Mouse (Mus musculus): Measurements from ENCODE around the gene 4930539E08Rik. TPM values are rescaled to one million over a fixed set of nuclear protein-coding genes. Genes with fewer than 3 reads are reported as not detected.

4930539E08Rik gene
- total RNA-seq (2023), result 0.13 TPM in 1 of 2 replicates, not detected in the other

DNA sequence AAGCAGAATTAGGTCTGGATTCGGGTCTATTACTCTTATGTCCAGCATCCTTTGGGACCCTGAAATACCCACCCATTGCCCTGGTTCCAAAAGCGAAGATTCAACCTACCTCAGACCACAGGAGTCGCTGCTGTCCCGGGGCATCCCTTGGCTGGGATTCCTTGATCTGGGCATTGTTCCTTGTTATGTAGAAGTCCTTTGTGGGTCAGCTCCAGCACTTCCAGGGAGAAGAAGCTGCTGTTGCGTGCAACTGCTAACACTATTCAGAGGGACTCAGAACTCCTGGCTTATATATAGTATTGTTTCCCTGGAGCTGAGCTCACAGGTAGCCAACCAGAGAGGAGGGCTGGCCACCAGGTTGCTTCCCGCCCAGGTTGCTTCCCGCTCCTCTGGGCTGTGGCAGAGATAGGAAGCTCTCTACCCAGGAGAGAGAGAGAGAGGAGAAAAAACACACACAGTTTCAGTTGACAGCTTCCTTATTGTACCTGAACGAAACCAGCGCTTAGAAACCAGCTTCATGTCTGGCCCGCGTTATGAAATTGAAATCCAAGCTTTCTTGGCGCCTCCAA is at the start of gene 4930539E08Rik:
Gene 4930539E08Rik (minus strand): TSS at position 265 of the 569 bp plus-strand sequence.

DNA sequence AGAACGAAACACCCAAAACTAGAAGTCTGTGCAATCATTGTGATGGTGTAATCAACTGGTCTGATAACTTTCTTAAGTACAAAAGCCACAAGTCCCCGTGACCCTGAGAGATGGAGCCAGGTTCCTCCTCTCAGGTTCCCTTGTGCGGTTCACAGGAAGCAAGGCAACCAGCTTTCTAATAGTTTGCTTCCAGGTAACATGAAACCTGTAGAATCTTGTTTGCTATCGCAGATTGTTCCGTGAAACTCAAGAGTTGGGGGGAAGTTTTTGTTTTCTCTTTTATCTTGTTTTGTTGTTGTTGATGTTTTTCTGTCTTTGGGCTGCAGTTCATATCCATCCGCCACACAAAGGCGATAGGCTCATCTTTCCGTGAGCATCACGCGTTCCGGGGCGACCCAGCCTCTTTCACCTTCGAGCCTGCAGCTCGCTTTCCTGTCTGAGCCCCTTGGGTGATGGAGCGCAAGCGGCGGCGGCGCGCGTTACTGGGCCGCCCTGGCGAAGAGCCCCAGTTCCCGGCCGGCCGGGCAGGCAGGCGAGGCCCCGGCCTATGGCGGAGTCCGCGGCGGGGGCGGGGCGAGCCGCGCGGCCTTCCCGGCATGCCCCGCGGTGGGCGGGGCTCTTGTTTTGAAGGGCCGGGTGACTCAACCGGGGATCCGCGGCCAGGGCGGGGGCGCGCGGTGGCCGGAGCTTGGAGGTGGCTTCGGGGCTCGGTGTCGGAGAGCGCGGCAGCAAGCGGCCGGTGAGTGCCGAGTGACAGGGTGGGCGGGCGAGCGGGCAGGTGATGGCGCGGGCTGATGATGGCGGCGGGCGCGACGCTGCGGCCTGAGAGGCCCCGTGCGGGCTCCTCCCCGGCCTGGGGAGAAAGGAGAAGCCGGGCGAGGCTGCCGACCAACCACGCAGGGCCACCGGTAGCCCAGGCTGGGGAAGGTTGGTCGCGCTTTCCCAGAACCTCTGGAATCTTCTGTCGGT is 37.0 kb upstream of the 4930539E08Rik start, which contains the start of gene Kctd20:
Gene Kctd20 (plus strand): TSS at position 120 of the 969 bp plus-strand sequence.

DNA sequence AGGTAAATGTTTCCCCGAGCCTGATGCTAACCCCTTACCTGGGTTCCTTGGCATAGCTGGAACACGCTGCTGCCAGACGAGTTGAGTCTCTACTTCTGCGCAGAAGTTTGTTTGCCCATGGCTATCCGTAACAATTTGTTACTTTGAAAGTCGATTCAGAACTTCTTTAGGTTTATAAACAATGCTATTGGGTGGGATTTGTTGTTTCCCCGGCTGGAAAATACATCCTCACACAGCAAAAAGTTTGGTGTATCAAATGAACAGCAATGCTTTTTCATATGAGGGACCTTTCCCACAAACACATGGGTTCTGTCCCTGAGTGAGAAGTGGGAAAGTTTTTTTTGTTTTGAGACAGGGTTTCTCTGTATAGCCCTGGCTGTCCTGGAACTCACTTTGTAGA is 28.6 kb upstream of the 4930539E08Rik start, which contains the start of gene Pxt1:
Gene Pxt1 (minus strand): TSS at position 101 of the 400 bp plus-strand sequence.

GRCm38 (mm10) chr17:28858205-28858604 is 56.9 kb downstream of the 4930539E08Rik start, which contains the start of gene Pnpla1:
TSS of gene Pnpla1 (plus strand) at chr17:28858411.

Other genes with a start within 250 kb of the 4930539E08Rik start
- 1.9 and 5.3 TPM in 2 replicates for gene Slc26a8, start 225.1 kb downstream of the 4930539E08Rik start, total RNA-seq (2023)
- gene Mapk14, start 224.0 kb downstream of the 4930539E08Rik start, total RNA-seq (2023), result 209 and 318 TPM in 2 replicates
- gene AC170998.1, start 189.2 kb downstream of the 4930539E08Rik start, total RNA-seq (2023), result 9.2 and 11.5 TPM in 2 replicates
- 190 and 258 TPM in 2 replicates for gene Mapk13, start 146.0 kb downstream of the 4930539E08Rik start, total RNA-seq (2023)
- gene Brpf3, start 114.2 kb downstream of the 4930539E08Rik start, total RNA-seq (2023), result 45.1 and 53.0 TPM in 2 replicates
- 7.0 and 7.3 TPM in 2 replicates for gene Pnpla1, start 56.9 kb downstream of the 4930539E08Rik start, total RNA-seq (2023)
- 2.0 and 3.8 TPM in 2 replicates for gene Pxt1, start 28.5 kb upstream of the 4930539E08Rik start, total RNA-seq (2023)
- gene Kctd20, start 36.6 kb upstream of the 4930539E08Rik start, total RNA-seq (2023), result 207 and 280 TPM in 2 replicates
- 223 and 318 TPM in 2 replicates for gene Stk38, start 92.7 kb upstream of the 4930539E08Rik start, total RNA-seq (2023)
- gene Srsf3, start 117.3 kb upstream of the 4930539E08Rik start, total RNA-seq (2023), result 314 and 370 TPM in 2 replicates
- 40.2 and 41.4 TPM in 2 replicates for gene Cdkn1a, start 175.7 kb upstream of the 4930539E08Rik start, total RNA-seq (2023)
- gene Rab44, start 198.8 kb upstream of the 4930539E08Rik start, total RNA-seq (2023), result 197 and 250 TPM in 2 replicates